Mouse (Mus musculus): ENCODE results near the gene Fut4. TPM values are rescaled to one million over a fixed set of nuclear protein-coding genes. Genes with fewer than 3 reads are reported as not detected.
A peak's percentile ranks its signal among the peaks of the same experiment; 100 is the strongest.

Gene Fut4
- polyA plus RNA-seq, 1 experiment from 2014 or later = 2.4 TPM

DNA sequence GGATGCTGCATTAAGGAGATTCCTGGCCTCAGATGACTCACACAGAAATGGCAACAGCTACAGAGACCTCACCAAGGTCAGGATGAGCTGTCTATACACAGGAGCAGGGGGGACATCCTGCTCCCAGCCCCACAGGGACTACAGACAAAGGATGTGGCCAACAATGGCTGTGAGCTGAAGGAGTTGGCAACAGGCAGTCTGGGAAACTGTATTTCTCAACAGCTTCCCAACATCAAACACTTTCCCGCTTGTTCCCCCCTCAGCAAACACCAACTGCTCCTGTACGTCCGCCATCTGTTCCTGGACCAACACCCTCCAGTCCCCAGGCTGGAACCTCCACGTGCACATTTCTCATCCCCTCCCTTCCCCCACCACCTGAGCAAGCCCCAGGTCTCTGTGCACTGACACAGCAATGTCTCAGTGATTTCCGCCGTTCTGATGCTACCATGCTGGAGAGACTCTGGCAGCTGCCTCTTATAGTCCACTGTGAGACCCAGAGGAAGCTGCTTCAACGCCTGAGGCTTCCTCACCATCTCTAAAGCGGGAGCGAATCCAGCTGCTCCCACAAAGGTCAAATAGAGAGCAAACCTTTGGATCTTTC is 21.2 kb downstream of the Fut4 start:
- 47% methylated on average over 9 of the region's 9 CpGs for WGBS
- DNase-seq (ENCODE audit: low spot score) = no peak

DNA sequence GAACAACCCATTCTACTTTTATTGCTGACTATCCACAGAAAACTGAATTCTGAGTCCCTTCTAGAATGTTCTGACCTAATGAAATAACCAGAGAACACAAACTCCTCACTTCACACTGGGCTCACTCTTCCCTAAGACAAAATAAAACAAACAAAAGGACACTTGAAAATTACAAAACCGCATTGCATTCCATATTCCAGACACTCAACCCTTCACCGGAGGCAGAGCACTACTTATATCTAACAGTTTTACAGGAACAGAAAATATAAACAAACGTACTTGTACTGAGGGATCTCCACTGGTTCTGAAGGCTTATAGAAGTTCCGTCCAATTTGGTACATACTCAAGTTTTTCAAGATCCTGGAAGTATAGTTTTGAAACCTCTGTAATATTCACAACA is 23.8 kb downstream of the Fut4 start:
- Histone ChIP-seq H3K4me2 (replicated peaks) (no peak overlapping the region), H3K4me1 (replicated peaks; ENCODE audit: control insufficient read depth, insufficient read depth, low read length) (no peaks in the 10 kb centered on the region), H3K9me3 (ENCODE audit: control insufficient read depth, low read length) (no peaks in the 10 kb centered on the region), H3K4me3 (replicated peaks; ENCODE audit: low read length) (no peak overlapping the region), H3K27ac (no peak overlapping the region), H3K27me3 (ENCODE audit: control insufficient read depth, insufficient read depth, low read length) (0 out of 2 replicates have a peak, but pooled peaks cover 5% of the 10 kb centered on the region), H3K9ac (no peak overlapping the region), H3K36me3 (replicated peaks; ENCODE audit: control insufficient read depth, insufficient read depth) (no peaks in the 10 kb centered on the region)
- DNase-seq (ENCODE audit: low spot score) = no peak
- 88% methylated on average over 4 of the region's 4 CpGs for WGBS
- no peak for ATAC-seq (ENCODE audit: low FRiP score)

More for the DNA sequence above, 21.2 kb downstream of the Fut4 start:
- Histone ChIP-seq H3K36me3 (replicated peaks; ENCODE audit: control insufficient read depth, insufficient read depth) (no peaks in the 10 kb centered on the region), H3K4me1 (replicated peaks; ENCODE audit: control insufficient read depth, insufficient read depth, low read length) (no peaks in the 10 kb centered on the region), H3K4me3 (replicated peaks; ENCODE audit: low read length) (no peak overlapping the region), H3K27ac (no peak overlapping the region), H3K9me3 (ENCODE audit: control insufficient read depth, low read length) (no peaks in the 10 kb centered on the region), H3K9ac (no peak overlapping the region), H3K27me3 (ENCODE audit: control insufficient read depth, insufficient read depth, low read length) (no peaks in the 10 kb centered on the region), H3K4me2 (replicated peaks) (no peak overlapping the region)
- peak; percentile 47; the same call in 1 of the 2 replicates for ATAC-seq (ENCODE audit: low FRiP score)

- no peaks in the 10 kb centered on the region for H3K4me1 ChIP-seq (replicated peaks; ENCODE audit: control insufficient read depth, insufficient read depth, low read length)
- no peak overlapping the region for H3K4me3 ChIP-seq (replicated peaks; ENCODE audit: low read length)
- 92% methylated on average over 4 of the region's 4 CpGs for WGBS
- no peaks in the 10 kb centered on the region for H3K36me3 ChIP-seq (replicated peaks; ENCODE audit: control insufficient read depth, insufficient read depth)
- no peak overlapping the region for H3K4me2 ChIP-seq (replicated peaks)
- no peak overlapping the region for H3K27ac ChIP-seq
- DNase-seq (ENCODE audit: low spot score) (no peak), ATAC-seq (ENCODE audit: low FRiP score) (no peak)
- H3K9ac ChIP-seq = no peak overlapping the region
- no peaks in the 10 kb centered on the region for H3K9me3 ChIP-seq (ENCODE audit: control insufficient read depth, low read length)
- 0 out of 2 replicates have a peak, but pooled peaks cover 5% of the 10 kb centered on the region for H3K27me3 ChIP-seq (ENCODE audit: control insufficient read depth, insufficient read depth, low read length)
Observed at GRCm38 (mm10) chr9:14726629-14727028, 25.6 kb downstream of the Fut4 start.

GRCm38 (mm10) chr9:14726005-14726404 is 26.2 kb downstream of the Fut4 start:
- no peak for DNase-seq (ENCODE audit: low spot score)
- Histone ChIP-seq H3K36me3 (replicated peaks; ENCODE audit: control insufficient read depth, insufficient read depth) (no peaks in the 10 kb centered on the region), H3K9ac (no peak overlapping the region), H3K4me1 (replicated peaks; ENCODE audit: control insufficient read depth, insufficient read depth, low read length) (no peaks in the 10 kb centered on the region), H3K27me3 (ENCODE audit: control insufficient read depth, insufficient read depth, low read length) (0 out of 2 replicates have a peak, but pooled peaks cover 5% of the 10 kb centered on the region), H3K4me3 (replicated peaks; ENCODE audit: low read length) (no peak overlapping the region), H3K27ac (no peak overlapping the region), H3K9me3 (ENCODE audit: control insufficient read depth, low read length) (no peaks in the 10 kb centered on the region), H3K4me2 (replicated peaks) (no peak overlapping the region)
- 90% methylated on average over 6 of the region's 6 CpGs for WGBS
- ATAC-seq (ENCODE audit: low FRiP score) = no peak

DNA sequence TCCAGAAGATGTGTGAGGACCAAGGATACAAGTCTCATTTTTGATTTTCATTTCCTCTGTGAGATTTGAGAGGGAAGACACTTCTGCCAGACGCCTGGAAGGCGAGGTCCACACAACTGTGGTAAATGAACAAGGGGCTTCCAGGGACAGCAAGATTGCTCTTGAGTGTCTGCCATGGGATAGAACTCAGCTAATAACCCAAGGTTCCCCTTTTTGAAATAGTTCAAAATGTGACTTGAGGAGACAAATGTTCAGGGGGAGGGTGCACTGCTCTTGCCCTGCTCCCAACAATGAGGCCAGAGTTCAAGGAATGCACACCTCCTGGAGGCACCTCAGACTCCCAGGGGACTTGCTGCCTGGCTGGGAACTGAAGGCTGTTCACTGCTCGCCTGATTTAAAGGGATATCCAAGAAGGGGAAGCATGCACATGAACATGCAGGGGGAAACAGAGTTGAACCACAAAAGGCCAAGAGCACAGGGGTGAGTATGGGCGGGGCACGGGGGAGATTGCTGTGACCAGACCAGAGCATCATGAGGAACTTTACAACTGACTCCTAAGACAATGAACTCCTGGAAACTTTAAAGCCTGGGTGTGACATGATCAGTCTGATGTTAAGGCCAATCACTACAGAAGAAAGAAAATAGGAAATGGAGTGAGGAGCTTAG is 27.3 kb downstream of the Fut4 start:
- no peak overlapping the region for H3K27ac ChIP-seq
- 75% methylated on average over 5 of the region's 5 CpGs for WGBS
- no peak overlapping the region for H3K9ac ChIP-seq
- H3K4me3 ChIP-seq (replicated peaks; ENCODE audit: low read length) = no peak overlapping the region
- H3K4me2 ChIP-seq (replicated peaks) = no peak overlapping the region
- no peaks in the 10 kb centered on the region for H3K9me3 ChIP-seq (ENCODE audit: control insufficient read depth, low read length)
- H3K36me3 ChIP-seq (replicated peaks; ENCODE audit: control insufficient read depth, insufficient read depth) = no peaks in the 10 kb centered on the region
- DNase-seq (ENCODE audit: low spot score) (no peak), ATAC-seq (ENCODE audit: low FRiP score) (no peak)
- 0 out of 2 replicates have a peak, but pooled peaks cover 5% of the 10 kb centered on the region for H3K27me3 ChIP-seq (ENCODE audit: control insufficient read depth, insufficient read depth, low read length)
- no peaks in the 10 kb centered on the region for H3K4me1 ChIP-seq (replicated peaks; ENCODE audit: control insufficient read depth, insufficient read depth, low read length)

GRCm38 (mm10) chr9:14721610-14722009 is 30.6 kb downstream of the Fut4 start:
- Histone ChIP-seq H3K4me2 (replicated peaks) (no peak overlapping the region), H3K4me1 (replicated peaks; ENCODE audit: control insufficient read depth, insufficient read depth, low read length) (no peaks in the 10 kb centered on the region), H3K9ac (no peak overlapping the region), H3K4me3 (replicated peaks; ENCODE audit: low read length) (no peak overlapping the region), H3K36me3 (replicated peaks; ENCODE audit: control insufficient read depth, insufficient read depth) (no peaks in the 10 kb centered on the region), H3K27ac (no peak overlapping the region), H3K9me3 (ENCODE audit: control insufficient read depth, low read length) (no peaks in the 10 kb centered on the region), H3K27me3 (ENCODE audit: control insufficient read depth, insufficient read depth, low read length) (0 out of 2 replicates have a peak, but pooled peaks cover 5% of the 10 kb centered on the region)
- DNase-seq (ENCODE audit: low spot score) = no peak
- 81% methylated on average over 5 of the region's 5 CpGs for WGBS
- ATAC-seq (ENCODE audit: low FRiP score) = no peak

GRCm38 (mm10) chr9:14720384-14720783 is 31.8 kb downstream of the Fut4 start:
- ATAC-seq (ENCODE audit: low FRiP score) (no peak), DNase-seq (ENCODE audit: low spot score) (no peak)
- H3K27ac ChIP-seq = no peak overlapping the region
- no peak overlapping the region for H3K9ac ChIP-seq
- H3K27me3 ChIP-seq (ENCODE audit: control insufficient read depth, insufficient read depth, low read length) = no peaks in the 10 kb centered on the region
- 54% methylated on average over 2 of the region's 2 CpGs for WGBS
- no peaks in the 10 kb centered on the region for H3K4me1 ChIP-seq (replicated peaks; ENCODE audit: control insufficient read depth, insufficient read depth, low read length)
- no peaks in the 10 kb centered on the region for H3K9me3 ChIP-seq (ENCODE audit: control insufficient read depth, low read length)
- no peak overlapping the region for H3K4me2 ChIP-seq (replicated peaks)
- no peak overlapping the region for H3K4me3 ChIP-seq (replicated peaks; ENCODE audit: low read length)
- no peaks in the 10 kb centered on the region for H3K36me3 ChIP-seq (replicated peaks; ENCODE audit: control insufficient read depth, insufficient read depth)

DNA sequence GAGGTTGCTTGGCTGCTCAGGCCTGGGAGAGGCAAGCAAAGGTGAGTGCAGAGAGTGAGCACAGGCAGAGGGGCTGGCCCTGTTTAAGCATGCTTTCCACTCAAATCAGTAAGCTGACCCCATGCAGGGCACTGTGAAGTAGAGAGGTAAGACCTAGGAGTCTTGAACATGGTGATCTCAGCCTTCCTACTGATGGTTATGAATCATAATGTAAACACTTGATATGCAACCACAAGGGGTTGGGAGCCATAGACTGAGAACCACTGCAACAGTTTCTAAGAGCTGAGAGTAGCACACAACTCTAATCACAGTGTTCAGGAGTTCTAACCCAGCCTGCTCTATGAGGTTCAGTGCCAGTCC is 33.9 kb downstream of the Fut4 start:
- no peak overlapping the region for H3K4me3 ChIP-seq (replicated peaks; ENCODE audit: low read length)
- no peaks in the 10 kb centered on the region for H3K4me1 ChIP-seq (replicated peaks; ENCODE audit: control insufficient read depth, insufficient read depth, low read length)
- H3K9me3 ChIP-seq (ENCODE audit: control insufficient read depth, low read length) = no peaks in the 10 kb centered on the region
- no peak overlapping the region for H3K27ac ChIP-seq
- H3K9ac ChIP-seq = no peak overlapping the region
- H3K36me3 ChIP-seq (replicated peaks; ENCODE audit: control insufficient read depth, insufficient read depth) = no peaks in the 10 kb centered on the region
- no peaks in the 10 kb centered on the region for H3K27me3 ChIP-seq (ENCODE audit: control insufficient read depth, insufficient read depth, low read length)
- no peak overlapping the region for H3K4me2 ChIP-seq (replicated peaks)
- ATAC-seq (ENCODE audit: low FRiP score) (no peak), DNase-seq (ENCODE audit: low spot score) (no peak)

- no peak overlapping the region for H3K4me3 ChIP-seq (replicated peaks; ENCODE audit: low read length)
- H3K27ac ChIP-seq = no peak overlapping the region
- DNase-seq (ENCODE audit: low spot score) (no peak), ATAC-seq (ENCODE audit: low FRiP score) (peak; percentile 52; the same call in 1 of the 2 replicates)
- H3K9ac ChIP-seq = no peak overlapping the region
- H3K4me2 ChIP-seq (replicated peaks) = no peak overlapping the region
- H3K36me3 ChIP-seq (replicated peaks; ENCODE audit: control insufficient read depth, insufficient read depth) = no peaks in the 10 kb centered on the region
- no peaks in the 10 kb centered on the region for H3K27me3 ChIP-seq (ENCODE audit: control insufficient read depth, insufficient read depth, low read length)
- no peaks in the 10 kb centered on the region for H3K9me3 ChIP-seq (ENCODE audit: control insufficient read depth, low read length)
- H3K4me1 ChIP-seq (replicated peaks; ENCODE audit: control insufficient read depth, insufficient read depth, low read length) = no peaks in the 10 kb centered on the region
- WGBS = 50% methylated on average over 14 of the region's 14 CpGs
Observed at GRCm38 (mm10) chr9:14717689-14718331, 34.4 kb downstream of the Fut4 start.

All from hindbrain, embryonic 14.5 days (tissue).